Mouse (Mus musculus) bone marrow, adult 2 months (tissue): ENCODE measurements around the gene Kcng1. TPM values are rescaled to one million over a fixed set of nuclear protein-coding genes. Genes with fewer than 3 reads are reported as not detected.

Experiments
- H3K27ac ChIP-seq: fragments of 200-500 bp; 2 replicates; pipeline ENCODE4 v1.5.1; 2012; ENCODE audit warnings: low read depth, mild to moderate bottlenecking, control low read depth, inconsistent platforms, low read length; ENCODE audit not compliant: control insufficient read depth, poor library complexity, insufficient read depth
- H3K4me1 ChIP-seq: fragments of 200-500 bp; 2 replicates; pipeline ENCODE4 v1.6.1; 2011; ENCODE audit warnings: low read length; ENCODE audit not compliant: control insufficient read depth, insufficient read depth
- H3K4me3 ChIP-seq: fragments of 200-500 bp; replicated peaks from 2 replicates; pipeline ENCODE3; 2011; ENCODE audit warnings: mild to moderate bottlenecking, low read depth, low read length, control low read depth; ENCODE audit not compliant: control insufficient read depth
- CTCF ChIP-seq: fragments of 200-500 bp; IDR thresholded peaks from 2 replicates; pipeline ENCODE4 v1.5.1; 2011; ENCODE audit warnings: low read length, control low read depth; ENCODE audit not compliant: control insufficient read depth, insufficient read depth
- POLR2A ChIP-seq: fragments of 200-500 bp; IDR thresholded peaks from 2 replicates; pipeline ENCODE4 v1.6.1; 2011; ENCODE audit warnings: low read depth, mild to moderate bottlenecking, control low read depth, low read length, borderline replicate concordance; ENCODE audit not compliant: control insufficient read depth
- WGBS: fragments of 180-500 bp; shearing (Covaris S2); methylation state at CpG from one replicate; pipeline ENCODE4 v1.1.7; 2018; 5-methylcytosine and 5-hydroxymethylcytosine counted together
- polyA plus RNA-seq: library from polyadenylated mRNA; stranded (reverse); fragments of >200 nt; gene quantifications from 2 replicates; pipeline ENCODE4 v1.2.4, GENCODE M21; 2011; ENCODE audit warnings: low replicate concordance; ENCODE audit not compliant: missing spikeins, insufficient read depth, insufficient read length

The Kcng1 gene
- polyA plus RNA-seq, result not detected in 2 replicates

DNA sequence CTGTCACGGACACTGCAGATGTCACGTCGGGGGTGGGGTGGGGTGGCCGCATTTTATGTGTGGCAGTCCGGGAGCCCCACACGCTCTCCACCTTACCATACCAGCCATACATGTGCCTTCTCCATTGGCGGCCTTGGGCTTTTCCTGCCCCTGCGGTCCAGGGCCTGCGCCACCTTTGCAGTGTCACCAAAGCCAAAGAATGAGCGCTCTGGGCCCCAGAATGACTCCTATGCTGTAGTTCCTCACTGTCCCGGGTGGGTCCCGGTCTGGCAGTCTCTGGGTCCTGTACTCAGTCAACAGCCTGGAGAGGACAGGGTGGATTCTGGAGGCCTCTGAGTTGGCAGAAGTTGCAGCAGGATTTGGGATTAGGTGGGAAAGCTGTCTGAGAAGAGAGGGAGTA is at the start of gene Kcng1:
TSS of gene Kcng1 (minus strand) at position 155 of the 400 bp plus-strand sequence.
- H3K4me3 ChIP-seq, result peak within 1 kb of the TSS; percentile 34
- H3K4me1 ChIP-seq, result no peaks in the 10 kb centered on the region
- WGBS, result 14% methylated on average over 12 of the region's 12 CpGs
- TF ChIP-seq POLR2A, result no peak
- TF ChIP-seq CTCF, result no peak
- no peak within 1 kb of the TSS for H3K27ac ChIP-seq

DNA sequence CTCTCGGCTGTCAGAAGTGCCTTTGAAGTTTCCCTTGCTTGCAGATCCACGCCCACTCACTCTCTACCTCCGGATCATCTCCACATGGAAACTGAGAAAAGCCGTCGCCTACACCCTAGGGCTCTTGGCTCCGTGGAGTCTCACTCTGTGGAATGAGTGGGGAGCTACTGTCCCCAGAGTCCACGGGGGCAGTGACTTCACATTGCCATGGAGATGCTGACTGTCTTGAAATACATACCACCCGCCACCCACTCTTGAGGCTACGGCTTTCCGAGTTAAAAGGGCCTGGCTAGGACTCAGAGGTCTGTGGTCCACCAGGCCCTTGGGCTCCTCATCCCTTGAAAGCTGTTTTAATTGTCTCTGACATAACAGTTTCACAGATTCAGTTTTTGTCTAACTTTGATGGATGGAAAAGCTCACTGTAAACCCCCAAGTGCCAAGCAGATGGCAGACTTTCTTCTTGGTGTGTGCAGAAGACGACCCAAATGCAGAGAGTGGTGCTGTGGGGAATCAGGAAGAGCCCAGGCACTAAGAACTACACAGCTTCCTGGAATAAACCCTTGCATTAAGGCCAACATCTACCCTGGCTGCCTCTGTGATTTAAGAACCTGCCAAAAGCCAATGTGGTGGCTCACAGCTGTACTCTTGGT is 49.0 kb upstream of the Kcng1 start:
- WGBS, result 69% methylated on average over 11 of the region's 11 CpGs
- no peak for TF ChIP-seq CTCF
- TF ChIP-seq POLR2A, result no peak
- Histone ChIP-seq H3K4me3 (no peak overlapping the region), H3K27ac (no peak overlapping the region), H3K4me1 (peaks cover 1% of the 10 kb centered on the region; the same call in 1 of the 2 replicates)

DNA sequence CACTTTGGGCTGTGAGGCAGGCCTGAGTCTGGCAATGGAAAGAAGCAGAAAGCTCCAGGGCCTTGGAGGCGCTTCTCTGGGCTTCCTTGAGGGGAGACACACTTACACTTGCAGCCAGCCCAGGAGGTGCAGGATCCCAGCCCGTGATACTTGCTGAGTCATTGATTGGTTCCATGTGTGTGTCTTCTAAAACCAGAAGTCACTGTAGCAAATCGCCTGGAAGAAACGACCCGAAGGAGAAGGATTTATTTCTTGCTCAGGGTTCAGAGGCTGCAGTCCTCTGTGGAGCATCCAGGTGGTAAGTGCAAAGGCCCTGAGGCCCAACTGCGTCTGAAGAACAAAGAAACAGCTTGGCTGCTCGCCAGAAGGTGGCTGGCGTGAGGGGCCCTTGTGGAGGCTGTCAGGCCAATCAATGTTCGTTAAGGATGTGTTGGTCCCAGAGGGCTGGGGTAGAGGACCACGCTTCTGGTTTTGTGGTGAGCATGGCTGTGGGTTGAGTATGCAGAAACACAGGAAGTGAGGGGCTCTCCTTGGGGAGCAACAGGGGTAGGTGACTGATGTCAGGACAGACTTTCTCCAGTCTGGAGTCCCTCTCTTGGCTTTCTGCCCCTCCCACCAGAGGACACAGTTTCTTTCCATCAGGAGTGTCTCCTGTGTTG is 40.3 kb upstream of the Kcng1 start:
- Histone ChIP-seq H3K4me1 (no peaks in the 10 kb centered on the region), H3K27ac (no peak overlapping the region), H3K4me3 (no peak overlapping the region)
- WGBS, result 21% methylated on average over 10 of the region's 10 CpGs
- TF ChIP-seq POLR2A (no peak), CTCF (no peak)

DNA sequence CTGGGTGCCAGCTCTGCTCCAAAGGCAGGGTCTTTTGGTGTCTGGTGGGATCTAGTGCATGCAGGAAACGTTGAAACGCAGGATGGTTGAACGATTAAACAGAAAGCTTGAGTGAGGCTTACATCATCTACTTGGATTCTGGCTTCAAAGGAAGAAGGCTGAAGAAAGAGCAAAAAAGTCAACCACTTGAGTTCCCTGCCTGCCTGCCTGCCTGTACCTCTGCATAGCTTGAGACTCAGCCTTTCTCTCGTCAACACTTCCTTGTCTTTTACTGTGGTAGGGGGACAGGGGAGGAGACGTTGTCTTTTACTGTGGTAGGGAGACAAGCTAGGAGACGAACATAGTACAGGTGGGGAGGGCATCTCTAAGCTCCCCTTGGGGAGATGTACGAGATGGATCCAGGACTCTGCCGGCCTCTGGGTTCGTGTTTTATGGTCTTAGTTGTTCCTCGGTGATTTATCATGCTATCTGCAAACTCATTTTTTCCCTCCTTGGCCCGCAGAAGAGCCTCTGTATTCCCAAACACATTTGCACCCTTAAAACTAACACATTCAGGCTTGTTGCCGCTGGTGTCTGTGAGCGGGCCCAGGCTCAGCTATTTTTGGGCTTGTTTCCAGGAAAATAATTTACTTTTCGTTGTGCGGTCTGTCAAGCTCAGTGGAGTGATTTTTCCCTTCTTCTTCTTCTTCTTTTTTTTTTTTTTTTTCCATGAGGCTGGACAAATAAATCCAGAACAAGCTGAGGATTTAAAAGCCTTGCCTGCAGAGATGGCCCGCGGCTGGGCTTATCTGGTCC is 39.0 kb upstream of the Kcng1 start:
- WGBS, result 69% methylated on average over 17 of the region's 17 CpGs
- TF ChIP-seq POLR2A, result no peak
- TF ChIP-seq CTCF, result no peak
- H3K4me1 ChIP-seq, result no peaks in the 10 kb centered on the region
- no peak overlapping the region for H3K27ac ChIP-seq
- no peak overlapping the region for H3K4me3 ChIP-seq

DNA sequence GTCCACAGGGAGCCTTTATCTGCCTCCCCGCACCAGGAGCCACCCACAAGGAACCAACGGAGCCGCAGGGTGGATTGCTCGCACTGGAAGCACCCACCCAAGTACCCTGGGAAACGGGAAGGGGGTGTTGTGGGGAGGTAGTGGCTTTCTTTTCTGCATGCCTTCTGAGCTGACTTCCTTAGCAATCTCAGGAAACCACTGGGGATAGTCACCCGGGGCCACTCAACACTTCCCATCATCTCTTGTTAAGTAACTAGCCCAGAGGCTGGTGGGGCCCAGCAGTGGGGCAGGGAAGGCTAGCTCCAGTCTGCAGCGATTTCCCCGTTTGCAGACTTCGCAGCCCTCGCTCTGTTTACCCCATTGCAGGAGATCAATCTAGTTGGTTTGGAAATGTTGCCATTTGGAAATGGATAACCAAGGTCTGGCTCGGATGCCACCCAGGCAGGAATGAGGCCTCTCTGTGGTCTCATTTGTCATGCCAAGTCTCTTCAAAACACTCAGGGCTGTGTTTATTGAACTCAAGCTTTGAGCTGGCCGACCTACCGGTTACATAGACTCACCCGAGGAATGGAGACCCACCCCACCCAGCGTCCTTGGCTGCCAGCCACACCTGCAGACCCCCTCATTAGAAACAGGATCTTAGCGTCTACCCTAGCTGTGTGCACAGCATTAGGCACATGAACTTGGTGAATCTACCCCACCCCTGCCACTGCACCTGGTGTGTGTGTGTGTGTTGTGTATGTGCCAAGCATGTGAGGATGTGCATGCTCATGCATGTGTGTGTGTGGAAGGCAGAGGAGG is 33.3 kb upstream of the Kcng1 start:
- TF ChIP-seq POLR2A (no peak), CTCF (no peak)
- Histone ChIP-seq H3K27ac (no peak overlapping the region), H3K4me3 (no peak overlapping the region), H3K4me1 (peaks cover 2% of the 10 kb centered on the region; the same call in 1 of the 2 replicates)
- WGBS, result 7% methylated on average over 16 of the region's 16 CpGs

DNA sequence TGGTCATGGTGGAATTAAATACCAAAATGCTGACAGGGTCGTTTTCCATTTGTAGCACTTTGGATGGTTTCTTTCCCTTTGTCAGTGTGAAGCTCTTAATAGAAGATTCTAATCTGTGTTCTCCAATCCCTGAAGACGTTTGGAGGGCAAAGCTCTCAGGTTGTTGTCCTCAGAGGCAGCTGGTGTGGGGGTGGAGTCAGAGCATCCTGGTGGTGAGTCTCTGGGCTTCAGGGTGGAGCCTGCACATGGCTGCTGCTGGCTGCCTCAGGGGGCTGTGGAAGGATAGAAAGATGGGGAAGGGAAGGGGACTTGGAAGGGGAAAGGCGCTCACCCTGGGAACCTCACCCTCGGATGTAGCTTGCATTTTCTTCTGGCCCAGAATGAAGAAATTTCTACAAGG is 31.0 kb upstream of the Kcng1 start:
- TF ChIP-seq CTCF (no peak), POLR2A (no peak)
- H3K4me1 ChIP-seq, result peaks cover 2% of the 10 kb centered on the region
- H3K27ac ChIP-seq, result no peak overlapping the region
- WGBS, result 38% methylated on average over 4 of the region's 4 CpGs
- H3K4me3 ChIP-seq, result no peak overlapping the region

DNA sequence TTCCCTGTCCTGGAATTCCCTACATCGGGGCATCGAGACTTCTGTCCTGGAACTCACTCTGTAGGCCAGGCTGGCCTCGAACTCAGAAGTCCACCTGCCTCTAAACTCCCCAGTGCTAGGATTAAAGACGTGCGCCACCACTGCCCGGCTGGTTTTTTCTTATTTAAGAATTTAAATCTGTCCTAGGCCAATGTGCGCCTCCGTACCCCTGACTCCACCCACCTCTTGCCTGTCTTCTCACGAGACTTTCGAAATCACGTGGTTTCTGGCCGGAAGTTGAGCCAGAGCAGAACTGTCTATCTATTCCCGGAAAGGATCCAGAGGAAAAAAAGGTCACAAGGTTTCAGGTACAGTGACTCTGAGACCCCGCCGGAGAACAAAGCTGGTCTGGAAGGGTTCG is 29.5 kb upstream of the Kcng1 start:
- H3K4me3 ChIP-seq, result no peak overlapping the region

More for the DNA sequence above, 29.5 kb upstream of the Kcng1 start:
- WGBS, result 63% methylated on average over 16 of the region's 16 CpGs
- Histone ChIP-seq H3K27ac (no peak overlapping the region), H3K4me1 (peaks cover 2% of the 10 kb centered on the region)
- TF ChIP-seq CTCF, result no peak
